Mouse (Mus musculus): ENCODE measurements around the gene Phc3. TPM values are rescaled to one million over a fixed set of nuclear protein-coding genes. Genes with fewer than 3 reads are reported as not detected.

The Phc3 gene
- polyA plus RNA-seq, 1 experiment from 2014 or later: 7.8 TPM

DNA sequence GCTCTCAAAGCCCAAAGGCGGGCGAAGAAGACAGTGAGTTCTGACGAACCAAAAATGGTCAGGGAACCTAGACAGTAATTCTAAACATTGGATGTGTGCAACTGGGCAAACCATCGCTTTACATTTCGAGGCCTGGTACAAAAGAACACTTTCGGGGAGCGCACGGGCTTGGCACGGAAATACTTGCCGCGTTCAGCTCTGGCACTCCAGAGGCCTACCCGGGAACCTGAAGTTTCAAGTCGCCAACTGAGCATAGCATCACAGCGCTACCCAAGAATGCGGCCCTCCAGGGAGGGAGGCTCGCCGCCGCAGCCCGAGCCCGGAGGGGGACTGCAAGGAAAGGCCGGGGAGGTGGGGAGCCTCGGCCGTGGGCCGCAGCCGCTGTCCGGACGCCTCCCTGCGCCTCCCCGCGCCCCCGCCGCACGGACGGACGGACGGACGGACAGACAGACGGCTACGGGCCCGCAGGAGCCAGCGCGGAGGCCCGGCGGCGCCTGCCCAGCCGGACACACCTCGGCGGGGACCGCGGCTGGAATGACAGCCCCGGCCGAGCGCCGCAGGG lies 603 bp downstream of the Phc3 start:
- WGBS: under 1% methylated on average over 53 of the region's 54 CpGs
- peaks cover 4% of the 10 kb centered on the region for H3K36me3 ChIP-seq
- H3K4me1 ChIP-seq: no peaks in the 10 kb centered on the region
- H3K9me3 ChIP-seq: no peaks in the 10 kb centered on the region
- peak; percentile 51 for ATAC-seq (ENCODE audit: insufficient read depth, low FRiP score, low read depth)
- no peaks in the 10 kb centered on the region for H3K27me3 ChIP-seq (replicated peaks)
- peak overlapping the region; percentile 66 for H3K9ac ChIP-seq
- peak overlapping the region; percentile 90 for H3K4me3 ChIP-seq (replicated peaks)
- H3K27ac ChIP-seq: peak overlapping the region; percentile 90
- H3K4me2 ChIP-seq: peak overlapping the region; percentile 59

DNA sequence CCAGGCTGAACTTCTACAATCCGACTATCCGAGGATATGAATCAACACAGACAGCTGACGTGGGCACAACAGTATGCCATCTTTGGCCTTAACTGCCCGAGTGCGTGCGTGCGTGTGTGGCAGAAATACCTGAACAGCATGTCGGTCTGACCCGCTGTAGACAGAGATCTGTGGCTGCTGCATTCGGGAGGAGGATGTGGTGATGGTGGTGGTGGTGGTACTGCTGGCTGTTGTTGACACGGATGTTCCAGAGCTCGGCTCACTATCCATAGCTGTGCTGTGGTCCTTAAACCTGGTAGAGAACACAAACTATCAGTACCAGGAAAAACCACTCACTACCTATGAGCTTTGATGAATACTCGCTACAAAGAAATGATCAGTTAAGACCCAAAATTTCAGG lies 3.6 kb downstream of the Phc3 start:
- Histone ChIP-seq H3K4me2 (no peak overlapping the region), H3K4me3 (replicated peaks) (no peak overlapping the region), H3K27me3 (replicated peaks) (no peaks in the 10 kb centered on the region), H3K9me3 (no peaks in the 10 kb centered on the region), H3K9ac (no peak overlapping the region), H3K4me1 (no peaks in the 10 kb centered on the region), H3K27ac (no peak overlapping the region), H3K36me3 (peaks cover 17% of the 10 kb centered on the region)
- WGBS: 92% methylated on average over 13 of the region's 13 CpGs
- no peak for ATAC-seq (ENCODE audit: insufficient read depth, low FRiP score, low read depth)

DNA sequence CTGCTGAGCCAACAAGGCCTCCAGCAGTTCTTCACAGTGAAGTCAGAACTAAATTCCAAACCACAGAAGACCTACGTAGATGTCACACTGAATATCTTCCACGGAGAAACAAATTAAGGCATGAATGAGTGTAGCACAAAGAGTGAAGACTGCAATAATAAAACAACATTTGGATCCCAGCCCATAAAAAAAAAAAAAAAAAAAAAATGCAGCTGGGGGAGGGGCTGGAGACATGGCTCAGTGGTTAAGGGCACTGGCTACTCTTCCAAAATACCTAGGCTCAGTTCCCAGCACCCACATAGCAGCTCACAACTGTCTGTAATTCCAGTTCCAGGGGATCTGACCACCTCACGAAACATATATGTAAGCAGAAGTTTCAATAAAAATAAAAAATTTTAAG lies 5.0 kb downstream of the Phc3 start:
- Histone ChIP-seq H3K27ac (no peak overlapping the region), H3K9me3 (no peaks in the 10 kb centered on the region), H3K4me1 (no peaks in the 10 kb centered on the region), H3K27me3 (replicated peaks) (no peaks in the 10 kb centered on the region), H3K4me3 (replicated peaks) (no peak overlapping the region), H3K4me2 (no peak overlapping the region), H3K36me3 (peaks cover 27% of the 10 kb centered on the region), H3K9ac (no peak overlapping the region)
- 93% methylated on average over 3 of the region's 3 CpGs for WGBS
- no peak for ATAC-seq (ENCODE audit: insufficient read depth, low FRiP score, low read depth)

DNA sequence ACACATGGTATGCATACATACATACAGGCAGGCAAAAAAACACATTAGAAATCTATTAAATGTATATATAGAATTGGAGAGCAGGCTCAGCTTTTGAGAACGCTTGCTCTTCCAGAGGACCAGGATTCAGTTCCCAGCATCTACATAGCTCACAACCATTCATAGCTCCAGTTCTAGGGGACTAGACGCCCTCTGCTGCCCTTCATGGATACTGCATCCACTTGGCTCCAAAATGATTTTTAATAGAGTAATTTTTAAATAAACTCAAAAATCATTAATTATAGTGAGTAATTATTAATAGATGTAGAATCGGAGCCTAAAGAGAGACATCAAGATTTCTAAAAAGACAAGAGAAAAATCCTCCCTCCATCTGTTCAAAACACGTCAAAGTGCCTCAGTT lies 6.1 kb downstream of the Phc3 start:
- Histone ChIP-seq H3K9me3 (no peaks in the 10 kb centered on the region), H3K4me3 (replicated peaks) (no peak overlapping the region), H3K4me2 (no peak overlapping the region), H3K27ac (no peak overlapping the region), H3K4me1 (no peaks in the 10 kb centered on the region), H3K36me3 (peaks cover 37% of the 10 kb centered on the region), H3K27me3 (replicated peaks) (no peaks in the 10 kb centered on the region), H3K9ac (no peak overlapping the region)
- 93% methylated on average over 4 of the region's 4 CpGs for WGBS
- ATAC-seq (ENCODE audit: insufficient read depth, low FRiP score, low read depth): no peak

DNA sequence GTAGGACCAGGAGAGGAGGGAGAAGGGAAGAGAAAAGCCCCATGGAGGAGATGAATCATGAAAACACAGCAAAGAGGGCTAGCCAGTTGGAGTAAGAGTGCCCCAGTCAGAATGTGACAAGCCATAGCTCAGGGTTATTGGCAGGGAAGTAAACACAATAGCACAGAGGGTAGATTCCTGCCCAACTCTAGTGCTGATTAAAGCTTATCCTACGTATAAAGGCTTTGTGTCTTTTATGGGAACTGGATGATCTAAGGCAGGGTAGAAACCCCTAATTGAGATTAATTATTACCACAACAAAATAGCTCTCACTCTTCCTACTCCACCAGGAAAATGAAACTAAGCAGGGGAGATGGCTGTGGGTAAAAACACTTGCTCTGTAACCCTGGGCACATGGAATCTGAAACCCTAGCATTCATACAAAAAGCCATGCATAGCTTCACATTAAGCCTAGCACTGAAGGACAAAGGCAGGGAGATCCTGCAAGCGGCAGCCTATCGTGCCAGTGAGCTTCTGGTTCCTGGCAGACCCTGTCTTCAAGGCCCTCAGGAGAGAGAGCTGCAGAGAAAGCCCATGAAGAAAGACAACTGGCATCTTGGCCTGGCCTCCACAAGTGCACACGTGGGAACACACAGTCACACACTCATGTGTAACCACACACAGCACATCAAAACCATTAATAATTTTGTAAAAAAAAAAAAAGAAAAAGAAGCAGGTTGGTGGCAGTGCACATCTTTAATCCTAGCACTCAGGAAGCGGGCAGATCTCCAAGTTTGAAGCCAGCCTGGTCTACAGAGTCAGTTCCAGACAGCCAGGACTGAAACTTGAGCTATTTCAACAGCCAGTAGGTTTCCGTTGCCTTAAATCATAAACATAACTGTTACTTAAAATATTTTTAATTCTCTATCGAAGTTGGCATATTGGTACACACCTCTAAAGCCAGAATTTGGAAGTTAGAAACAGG lies 9.1 kb downstream of the Phc3 start:
- H3K4me1 ChIP-seq: no peaks in the 10 kb centered on the region
- no peaks in the 10 kb centered on the region for H3K9me3 ChIP-seq
- no peak overlapping the region for H3K9ac ChIP-seq
- H3K27ac ChIP-seq: no peak overlapping the region
- no peak overlapping the region for H3K4me2 ChIP-seq
- no peak for ATAC-seq (ENCODE audit: insufficient read depth, low FRiP score, low read depth)
- no peak overlapping the region for H3K4me3 ChIP-seq (replicated peaks)
- WGBS: 65% methylated on average over 7 of the region's 7 CpGs
- peaks cover 42% of the 10 kb centered on the region for H3K36me3 ChIP-seq
- H3K27me3 ChIP-seq (replicated peaks): no peaks in the 10 kb centered on the region

DNA sequence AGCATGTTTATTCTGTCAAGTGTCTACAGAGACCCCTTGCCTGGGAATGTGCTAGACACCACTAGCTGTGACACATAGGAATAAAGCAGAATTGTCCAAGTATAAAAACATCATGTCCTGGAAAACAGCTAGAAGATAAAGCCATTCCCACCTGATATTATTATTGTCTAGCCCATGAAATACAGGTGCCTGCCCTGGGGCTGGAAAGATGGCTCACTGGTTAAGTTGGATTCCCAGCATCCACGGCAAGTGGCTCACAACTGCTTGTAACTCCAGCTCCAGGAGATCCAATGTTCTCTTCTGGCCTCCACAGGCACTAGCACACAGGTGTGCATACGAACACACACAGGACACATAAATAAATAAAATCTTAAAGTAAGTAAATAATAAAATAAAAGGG lies 10.5 kb downstream of the Phc3 start:
- no peaks in the 10 kb centered on the region for H3K9me3 ChIP-seq
- H3K4me3 ChIP-seq (replicated peaks): no peak overlapping the region
- H3K4me1 ChIP-seq: no peaks in the 10 kb centered on the region
- H3K27me3 ChIP-seq (replicated peaks): no peaks in the 10 kb centered on the region
- no peak overlapping the region for H3K9ac ChIP-seq
- H3K4me2 ChIP-seq: no peak overlapping the region
- peaks cover 51% of the 10 kb centered on the region for H3K36me3 ChIP-seq
- ATAC-seq (ENCODE audit: insufficient read depth, low FRiP score, low read depth): no peak
- WGBS: 66% methylated on average over 2 of the region's 2 CpGs
- no peak overlapping the region for H3K27ac ChIP-seq

DNA sequence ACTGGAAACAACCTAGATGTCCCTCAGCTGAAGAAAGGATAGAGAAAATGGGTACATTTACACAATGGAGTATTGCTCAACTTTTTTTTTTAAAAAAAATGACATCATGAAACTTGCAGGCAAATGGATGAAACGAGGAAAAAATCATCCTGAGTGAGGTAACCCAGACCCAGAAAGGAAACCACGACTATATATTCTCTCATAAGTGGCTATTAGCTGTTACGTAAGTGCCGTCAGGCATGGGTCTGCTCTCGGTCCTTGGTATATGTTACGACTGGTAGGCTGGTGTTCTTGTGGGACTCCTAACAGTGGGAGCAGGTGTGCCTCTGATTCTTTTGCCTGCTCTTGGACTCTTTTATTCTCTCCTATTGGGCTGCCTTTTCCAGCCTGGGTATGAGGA lies 12.9 kb downstream of the Phc3 start:
- WGBS: 85% methylated on average over 6 of the region's 6 CpGs
- no peak for ATAC-seq (ENCODE audit: insufficient read depth, low FRiP score, low read depth)
- Histone ChIP-seq H3K27me3 (replicated peaks) (no peaks in the 10 kb centered on the region), H3K4me3 (replicated peaks) (no peak overlapping the region), H3K4me1 (no peaks in the 10 kb centered on the region), H3K36me3 (peaks cover 44% of the 10 kb centered on the region), H3K9me3 (no peaks in the 10 kb centered on the region), H3K27ac (no peak overlapping the region), H3K9ac (no peak overlapping the region), H3K4me2 (no peak overlapping the region)

DNA sequence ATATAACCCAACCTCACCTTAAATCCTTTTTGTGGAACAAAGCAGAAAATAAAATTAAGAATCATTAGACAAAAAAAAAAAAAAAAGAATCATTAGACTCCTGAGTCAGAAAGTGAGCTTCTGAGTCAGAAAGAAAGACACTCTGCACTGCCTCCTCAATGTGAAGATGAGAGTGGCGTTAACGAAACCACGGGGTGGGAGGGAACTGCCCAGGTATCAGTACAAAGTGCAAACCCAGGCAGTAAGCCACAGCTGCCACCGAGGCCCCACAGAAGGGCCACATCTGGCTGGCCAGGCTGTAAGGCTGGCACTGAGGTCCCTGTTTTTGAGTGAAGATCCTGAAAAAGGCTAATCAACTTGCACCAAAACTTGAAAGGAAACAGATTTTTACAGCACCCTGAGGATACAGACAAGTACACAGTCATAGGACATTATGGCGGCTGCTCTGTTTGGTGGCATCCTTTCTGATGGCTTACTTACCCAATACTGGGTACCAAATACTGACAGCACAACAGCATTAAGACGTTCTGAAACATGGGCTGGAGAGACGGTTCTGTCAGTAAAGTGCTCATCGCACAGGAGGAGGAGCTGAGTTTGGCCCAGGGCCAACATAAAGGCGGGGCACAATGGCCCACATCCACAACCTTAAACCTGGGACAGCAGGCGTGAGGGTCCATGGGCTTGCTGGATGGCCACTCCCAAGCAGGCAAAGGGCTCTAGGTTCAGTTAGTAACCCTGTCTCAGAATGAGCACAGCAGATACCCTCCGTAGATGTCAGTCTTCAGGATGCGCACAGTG lies 16.7 kb downstream of the Phc3 start:
- H3K9ac ChIP-seq: no peak overlapping the region
- H3K27me3 ChIP-seq (replicated peaks): no peaks in the 10 kb centered on the region
- no peaks in the 10 kb centered on the region for H3K4me1 ChIP-seq
- no peak overlapping the region for H3K27ac ChIP-seq
- no peak overlapping the region for H3K4me2 ChIP-seq
- no peaks in the 10 kb centered on the region for H3K9me3 ChIP-seq
- no peak overlapping the region for H3K4me3 ChIP-seq (replicated peaks)
- 0 out of 2 replicates have a peak, but pooled peaks have one; percentile 35 for ATAC-seq (ENCODE audit: insufficient read depth, low FRiP score, low read depth)
- peaks cover 38% of the 10 kb centered on the region for H3K36me3 ChIP-seq
- WGBS: 88% methylated on average over 12 of the region's 12 CpGs

DNA sequence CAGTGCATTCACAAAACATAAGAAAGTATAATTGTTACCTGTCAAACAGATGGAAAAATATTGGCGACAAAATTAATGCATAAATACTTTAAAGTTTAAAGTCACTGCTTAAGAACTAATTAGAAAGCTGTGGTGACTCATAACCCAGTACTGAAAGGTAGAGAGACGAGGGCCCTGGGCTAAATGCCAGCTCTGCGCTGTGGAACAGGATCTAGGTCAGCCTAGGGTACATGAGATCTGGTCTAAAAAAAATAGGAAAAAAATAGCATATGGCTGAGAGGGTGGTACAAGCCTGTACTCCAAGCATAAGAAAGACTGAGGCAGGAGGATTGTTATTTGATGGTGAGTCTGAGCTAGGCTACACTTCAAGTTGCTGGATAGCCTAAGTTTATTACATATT lies 17.6 kb downstream of the Phc3 start:
- WGBS: 72% methylated on average over 3 of the region's 3 CpGs
- ATAC-seq (ENCODE audit: insufficient read depth, low FRiP score, low read depth): no peak
- no peaks in the 10 kb centered on the region for H3K27me3 ChIP-seq (replicated peaks)
- H3K9me3 ChIP-seq: no peaks in the 10 kb centered on the region
- H3K9ac ChIP-seq: no peak overlapping the region
- H3K4me1 ChIP-seq: no peaks in the 10 kb centered on the region
- H3K4me2 ChIP-seq: no peak overlapping the region
- no peak overlapping the region for H3K27ac ChIP-seq
- peaks cover 35% of the 10 kb centered on the region for H3K36me3 ChIP-seq
- no peak overlapping the region for H3K4me3 ChIP-seq (replicated peaks)

DNA sequence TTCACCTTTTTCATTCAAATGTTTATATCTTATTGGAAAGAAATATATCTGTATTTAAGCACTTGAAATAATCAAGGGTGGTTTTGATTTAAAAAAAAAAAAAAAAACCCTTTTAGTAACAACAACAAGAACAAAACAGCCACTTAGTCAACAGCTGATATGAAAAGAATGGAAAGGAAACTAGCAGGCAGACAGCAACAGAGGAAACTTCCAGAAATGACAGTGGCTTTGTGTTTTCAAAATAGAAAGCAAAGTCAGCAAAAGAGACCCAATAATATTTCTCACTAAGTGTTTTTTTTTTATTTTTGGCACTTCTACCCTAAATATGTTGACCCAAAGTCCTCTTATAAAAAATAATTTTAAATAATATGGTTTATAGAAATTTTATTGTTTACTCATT lies 34.8 kb downstream of the Phc3 start:
- Histone ChIP-seq H3K27ac (no peak overlapping the region), H3K4me2 (no peak overlapping the region), H3K27me3 (replicated peaks) (no peaks in the 10 kb centered on the region), H3K36me3 (peaks cover 19% of the 10 kb centered on the region), H3K9ac (no peak overlapping the region), H3K4me3 (replicated peaks) (no peak overlapping the region), H3K4me1 (no peaks in the 10 kb centered on the region), H3K9me3 (no peaks in the 10 kb centered on the region)
- no peak for ATAC-seq (ENCODE audit: insufficient read depth, low FRiP score, low read depth)

DNA sequence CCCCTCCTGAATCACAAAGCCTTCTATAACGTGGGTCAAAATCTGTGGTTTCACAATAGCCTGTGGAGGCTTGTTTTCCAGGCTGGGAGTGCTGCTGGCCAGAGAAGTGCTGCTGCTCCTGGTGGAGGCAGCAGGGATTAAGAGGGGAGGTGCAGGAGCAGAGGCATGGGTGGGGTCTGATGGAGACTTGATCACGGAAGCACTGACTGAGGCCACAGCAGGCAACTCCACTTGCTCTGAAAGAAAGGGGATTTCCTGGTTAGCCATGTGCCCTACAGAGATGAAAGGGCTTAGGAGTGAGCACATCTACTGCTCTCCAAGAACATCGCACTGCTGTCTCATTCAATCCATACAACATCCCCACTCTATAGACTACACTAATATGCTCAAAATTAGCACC lies 39.4 kb downstream of the Phc3 start:
- Histone ChIP-seq H3K9me3 (no peaks in the 10 kb centered on the region), H3K27ac (no peak overlapping the region), H3K4me1 (no peaks in the 10 kb centered on the region), H3K9ac (no peak overlapping the region), H3K27me3 (replicated peaks) (no peaks in the 10 kb centered on the region), H3K36me3 (peaks cover 13% of the 10 kb centered on the region; the same call in 1 of the 2 replicates), H3K4me2 (no peak overlapping the region), H3K4me3 (replicated peaks) (no peak overlapping the region)
- ATAC-seq (ENCODE audit: insufficient read depth, low FRiP score, low read depth): no peak
- 64% methylated on average over 3 of the region's 3 CpGs for WGBS

DNA sequence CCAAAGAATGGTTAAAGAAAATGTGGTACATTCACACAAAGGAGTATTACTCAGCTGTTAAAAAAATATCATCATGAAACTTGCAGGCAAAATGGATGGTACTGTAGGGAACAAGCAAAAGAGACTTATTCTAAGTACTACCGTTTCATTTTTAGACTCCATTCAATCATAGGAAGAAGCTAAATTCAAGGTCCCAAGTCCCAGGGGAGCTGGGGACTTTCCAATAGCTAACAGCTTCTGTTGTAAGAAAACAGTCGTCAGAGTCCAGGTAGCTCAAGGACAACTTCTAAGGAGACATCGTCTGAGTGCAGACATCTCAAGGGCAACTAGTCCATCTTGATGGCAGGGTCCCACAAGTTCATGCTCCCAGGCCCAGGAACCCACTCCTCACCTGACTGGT lies 41.6 kb downstream of the Phc3 start:
- Histone ChIP-seq H3K4me1 (no peaks in the 10 kb centered on the region), H3K4me3 (replicated peaks) (no peak overlapping the region)
- WGBS: 84% methylated on average over 3 of the region's 3 CpGs

More for the DNA sequence above, 41.6 kb downstream of the Phc3 start:
- Histone ChIP-seq H3K9me3 (no peaks in the 10 kb centered on the region), H3K27ac (no peak overlapping the region), H3K36me3 (peaks cover 13% of the 10 kb centered on the region; the same call in 1 of the 2 replicates), H3K27me3 (replicated peaks) (no peaks in the 10 kb centered on the region), H3K9ac (no peak overlapping the region), H3K4me2 (no peak overlapping the region)
- no peak for ATAC-seq (ENCODE audit: insufficient read depth, low FRiP score, low read depth)

Measured in stomach, embryonic 15.5 days (tissue).